Mouse (Mus musculus) myocyte (in vitro differentiated cells): ENCODE measurements around the gene Ucp3. TPM values are rescaled to one million over a fixed set of nuclear protein-coding genes. Genes with fewer than 3 reads are reported as not detected.
A peak's percentile ranks its signal among the peaks of the same experiment; 100 is the strongest.

Source experiments
- H3K27me3 ChIP-seq: one replicate; pipeline ENCODE4 v1.6.1; 2011; ENCODE audit not compliant: control insufficient read depth, insufficient read depth, insufficient read length
- H3K36me3 ChIP-seq: one replicate; pipeline ENCODE4 v1.6.1; 2011; ENCODE audit not compliant: control insufficient read depth, insufficient read depth
- H3K4me2 ChIP-seq: one replicate; pipeline ENCODE4 v1.6.1; 2011; ENCODE audit warnings: low read depth, control low read depth
- H3K4me3 ChIP-seq: one replicate; pipeline ENCODE4 v1.5.1; 2011; ENCODE audit warnings: mild to moderate bottlenecking, control low read depth, moderate library complexity
- H3K79me2 ChIP-seq: one replicate; pipeline ENCODE4 v1.6.1; 2011; ENCODE audit not compliant: control insufficient read depth, insufficient read depth
- H3ac ChIP-seq: one replicate; pipeline ENCODE4 v1.6.1; 2011; ENCODE audit not compliant: control insufficient read depth, insufficient read length
- CEBPB ChIP-seq: IDR thresholded peaks from 2 replicates; pipeline ENCODE4 v1.6.1; 2011; ENCODE audit warnings: mild to moderate bottlenecking, moderate library complexity; ENCODE audit not compliant: poor library complexity, insufficient read depth, severe bottlenecking
- E2F4 ChIP-seq: IDR thresholded peaks from one replicate; pipeline ENCODE4 v1.6.1; 2011; ENCODE audit warnings: mild to moderate bottlenecking, control low read depth, moderate library complexity; ENCODE audit not compliant: insufficient read depth
- MAX ChIP-seq: IDR thresholded peaks from one replicate; pipeline ENCODE4 v1.6.1; 2011; ENCODE audit warnings: low read depth, mild to moderate bottlenecking, control low read depth
- MYOD1 ChIP-seq, 3 experiments: IDR thresholded peaks; one replicate each; pipeline ENCODE4 v1.6.1; 2011; ENCODE audit warnings: control low read depth in 2 of 3, low read depth in 2 of 3, mild to moderate bottlenecking in 2 of 3, moderate library complexity in 1 of 3; ENCODE audit not compliant: insufficient read length in 2 of 3, control insufficient read depth in 1 of 3
- MYOG ChIP-seq, 3 experiments: IDR thresholded peaks; one replicate each; pipeline ENCODE4 v1.6.1; 2011; ENCODE audit warnings: control low read depth in 2 of 3, low read depth in 2 of 3, mild to moderate bottlenecking in 2 of 3; ENCODE audit not compliant: insufficient read length in 2 of 3, control insufficient read depth in 1 of 3, insufficient read depth in 1 of 3
- POLR2A ChIP-seq: IDR thresholded peaks from one replicate; pipeline ENCODE4 v1.6.1; 2011; ENCODE audit warnings: low read depth, mild to moderate bottlenecking, control low read depth, moderate library complexity; ENCODE audit not compliant: insufficient read length
- POLR2AphosphoS2 ChIP-seq: IDR thresholded peaks from one replicate; pipeline ENCODE4 v1.6.1; 2011; ENCODE audit warnings: low read depth, control low read depth; ENCODE audit not compliant: insufficient read length
- REST ChIP-seq: IDR thresholded peaks from one replicate; pipeline ENCODE4 v1.6.1; 2011; ENCODE audit warnings: mild to moderate bottlenecking, control low read depth, moderate library complexity; ENCODE audit not compliant: insufficient read depth, insufficient read length
- SRF ChIP-seq: IDR thresholded peaks from one replicate; pipeline ENCODE4 v1.6.1; 2011; ENCODE audit warnings: low read depth; ENCODE audit not compliant: control insufficient read depth, insufficient read length
- TCF12 ChIP-seq: IDR thresholded peaks from one replicate; pipeline ENCODE4 v1.6.1; 2011; ENCODE audit warnings: mild to moderate bottlenecking, control low read depth; ENCODE audit not compliant: poor library complexity, insufficient read depth, severe bottlenecking
- TCF3 ChIP-seq: IDR thresholded peaks from one replicate; pipeline ENCODE4 v1.6.1; 2011; ENCODE audit warnings: low read depth, control low read depth; ENCODE audit not compliant: insufficient read length
- USF1 ChIP-seq: IDR thresholded peaks from one replicate; pipeline ENCODE4 v1.6.1; 2011; ENCODE audit warnings: low read depth, mild to moderate bottlenecking, control low read depth, moderate library complexity
- polyA plus RNA-seq: library from polyadenylated mRNA; unstranded; fragments of >200 nt; fragmentation: generic; extraction: Trizol; gene quantifications from one replicate; pipeline ENCODE4 v1.2.1, GENCODE M21; 2012; ENCODE audit warnings: missing spikeins

Gene Ucp3
- polyA plus RNA-seq, 1 experiment = 2.2 TPM

- Histone ChIP-seq H3K4me3 (no peak within 1 kb of the TSS), H3K4me2 (no peak within 1 kb of the TSS), H3ac (no peak within 1 kb of the TSS), H3K27me3 (no peaks in the 10 kb centered on the region), H3K79me2 (no peaks in the 10 kb centered on the region), H3K36me3 (no peaks in the 10 kb centered on the region)
- TF ChIP-seq REST (no peak), TCF12 (no peak), CEBPB (no peak), POLR2AphosphoS2 (no peak), SRF (no peak), E2F4 (no peak)
These were observed 41.8 kb downstream of the Ucp3 start, which contains the start of gene Dnajb13 for GRCm38 (mm10) chr7:100514573-100514972. Dnajb13 (minus strand) TSS chr7:100514960.

- Histone ChIP-seq H3K27me3 (peaks cover 5% of the 10 kb centered on the region), H3ac (no peak overlapping the region), H3K4me2 (no peak overlapping the region), H3K36me3 (no peaks in the 10 kb centered on the region), H3K79me2 (no peaks in the 10 kb centered on the region), H3K4me3 (no peak overlapping the region)
- no peak for TF ChIP-seq E2F4
- no peak for TF ChIP-seq REST
- TF ChIP-seq TCF12 = no peak
- TF ChIP-seq SRF = no peak
- no peak for TF ChIP-seq POLR2A
- no peak for TF ChIP-seq TCF3
- no peak for TF ChIP-seq MYOG (IDR thresholded peaks at IDR 0.05; ENCODE audit: control insufficient read depth in 1 of 3, insufficient read depth in 1 of 3, insufficient read length in 2 of 3, low read depth in 2 of 3)
- no peak for TF ChIP-seq MYOD1 (IDR thresholded peaks at IDR 0.05; ENCODE audit: control insufficient read depth in 1 of 3, insufficient read length in 2 of 3, low read depth in 2 of 3)
- TF ChIP-seq CEBPB = no peak
- no peak for TF ChIP-seq POLR2AphosphoS2
- no peak for TF ChIP-seq MAX
- no peak for TF ChIP-seq USF1
These were observed 47.4 kb downstream of the Ucp3 start for GRCm38 (mm10) chr7:100520204-100520603.

- Histone ChIP-seq H3K36me3 (no peaks in the 10 kb centered on the region), H3K4me3 (no peak overlapping the region), H3ac (no peak overlapping the region), H3K79me2 (no peaks in the 10 kb centered on the region), H3K4me2 (peak overlapping the region; percentile 55), H3K27me3 (peaks cover 5% of the 10 kb centered on the region)
- TF ChIP-seq CEBPB (no peak), MYOG (IDR thresholded peaks at IDR 0.05; ENCODE audit: control insufficient read depth in 1 of 3, insufficient read depth in 1 of 3, insufficient read length in 2 of 3, low read depth in 2 of 3) (no peak), TCF3 (no peak), REST (no peak), USF1 (peak; percentile 35), MYOD1 (IDR thresholded peaks at IDR 0.05; ENCODE audit: control insufficient read depth in 1 of 3, insufficient read length in 2 of 3, low read depth in 2 of 3) (no peak)
These were observed 48.0 kb downstream of the Ucp3 start for GRCm38 (mm10) chr7:100520663-100521285.

GRCm38 (mm10) chr7:100522222-100522621, 49.4 kb downstream of the Ucp3 start:
- Histone ChIP-seq H3K27me3 (peaks cover 5% of the 10 kb centered on the region), H3K4me3 (no peak overlapping the region), H3K79me2 (no peaks in the 10 kb centered on the region), H3ac (no peak overlapping the region), H3K4me2 (no peak overlapping the region), H3K36me3 (no peaks in the 10 kb centered on the region)
- TF ChIP-seq SRF (no peak), USF1 (no peak), POLR2AphosphoS2 (no peak), MYOG (IDR thresholded peaks at IDR 0.05; ENCODE audit: control insufficient read depth in 1 of 3, insufficient read depth in 1 of 3, insufficient read length in 2 of 3, low read depth in 2 of 3) (no peak), CEBPB (no peak), E2F4 (no peak), POLR2A (no peak), REST (no peak), MYOD1 (IDR thresholded peaks at IDR 0.05; ENCODE audit: control insufficient read depth in 1 of 3, insufficient read length in 2 of 3, low read depth in 2 of 3) (no peak), TCF3 (no peak), TCF12 (no peak), MAX (no peak)

GRCm38 (mm10) chr7:100524669-100525068, 51.9 kb downstream of the Ucp3 start:
- Histone ChIP-seq H3K4me2 (no peak overlapping the region), H3K79me2 (no peaks in the 10 kb centered on the region), H3K27me3 (peaks cover 5% of the 10 kb centered on the region), H3K4me3 (no peak overlapping the region), H3ac (no peak overlapping the region), H3K36me3 (no peaks in the 10 kb centered on the region)
- no peak for TF ChIP-seq SRF
- no peak for TF ChIP-seq POLR2AphosphoS2
- no peak for TF ChIP-seq USF1
- TF ChIP-seq MAX = no peak
- TF ChIP-seq TCF3 = no peak
- no peak for TF ChIP-seq MYOG (IDR thresholded peaks at IDR 0.05; ENCODE audit: control insufficient read depth in 1 of 3, insufficient read depth in 1 of 3, insufficient read length in 2 of 3, low read depth in 2 of 3)
- no peak for TF ChIP-seq REST
- no peak for TF ChIP-seq CEBPB
- TF ChIP-seq MYOD1 (IDR thresholded peaks at IDR 0.05; ENCODE audit: control insufficient read depth in 1 of 3, insufficient read length in 2 of 3, low read depth in 2 of 3) = no peak
- TF ChIP-seq TCF12 = no peak
- no peak for TF ChIP-seq E2F4
- TF ChIP-seq POLR2A = no peak
